In the genomic region with DNA sequence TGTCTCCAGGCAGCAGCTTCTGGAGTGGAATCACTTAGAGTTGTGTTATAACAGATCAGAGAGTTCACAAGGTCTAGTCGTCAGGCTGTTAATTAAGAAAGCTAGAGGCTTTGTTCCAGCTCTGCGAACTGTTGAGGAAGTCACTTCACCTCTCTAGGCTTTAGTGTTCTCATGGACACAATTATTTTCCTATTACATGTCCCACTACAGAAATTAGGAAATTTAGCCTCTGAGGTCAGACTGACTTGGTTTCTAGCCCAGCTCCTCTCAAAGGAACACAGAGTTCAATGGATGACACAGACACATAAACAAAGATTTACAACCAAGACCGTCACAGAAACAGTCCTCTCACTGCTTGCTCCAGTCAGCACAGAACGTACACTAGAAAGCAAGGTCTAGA, we compare ENCODE assay signal across 13 mouse cellular contexts. TPM values are rescaled to one million over a fixed set of nuclear protein-coding genes. Genes with fewer than 3 reads are reported as not detected.
DNase-seq lines count a peak whose midpoint lies in the region; ATAC-seq and TF ChIP-seq lines count a peak whose summit lies in the region.
"Had no signal": no experiment of that assay in that cellular context is flagged by ENCODE, and none has a peak within 500 bp of the region (broad histone marks: within the 10 kb centered on the region; RNA-seq: fewer than 3 reads in every experiment).

No protein-coding gene starts in this region.

- no peaks in the 10 kb centered on the region for H3K36me3 ChIP-seq in liver, postnatal 0 days (replicated peaks; ENCODE audit: insufficient read depth, low read length)
- H3K36me3 ChIP-seq in kidney, embryonic 16.5 days (ENCODE audit: insufficient read depth, low read length), result no peaks in the 10 kb centered on the region
- H3K36me3 ChIP-seq in intestine, postnatal 0 days (ENCODE audit: control insufficient read depth, insufficient read depth), result no peaks in the 10 kb centered on the region
- no peaks in the 10 kb centered on the region for H3K36me3 ChIP-seq in hindbrain, embryonic 16.5 days (ENCODE audit: control insufficient read depth, insufficient read depth, low read length)

- no peak overlapping the region for H3K27ac ChIP-seq in liver, postnatal 0 days (ENCODE audit: low read depth)
- no peak overlapping the region for H3K27ac ChIP-seq in kidney, embryonic 16.5 days (ENCODE audit: low read length)
- no peak overlapping the region for H3K27ac ChIP-seq in intestine, postnatal 0 days (ENCODE audit: low read depth, low read length)
- H3K27ac ChIP-seq in hindbrain, embryonic 16.5 days (ENCODE audit: low read depth, low read length), result no peak overlapping the region

- no peak overlapping the region for H3K4me3 ChIP-seq in liver, postnatal 0 days (ENCODE audit: low read depth, low read length)
- H3K4me3 ChIP-seq in kidney, embryonic 16.5 days (ENCODE audit: low read length), result no peak overlapping the region
- no peak overlapping the region for H3K4me3 ChIP-seq in intestine, postnatal 0 days (ENCODE audit: low read depth, low read length)
- no peak overlapping the region for H3K4me3 ChIP-seq in hindbrain, embryonic 16.5 days (ENCODE audit: low read length)
- H3K4me3 ChIP-seq: megakaryocyte, embryonic 14.5 days had no signal

- H3K4me2 ChIP-seq in liver, postnatal 0 days (ENCODE audit: low read depth, low read length), result no peak overlapping the region
- no peak overlapping the region for H3K4me2 ChIP-seq in kidney, embryonic 16.5 days (replicated peaks; ENCODE audit: low read depth, low read length)
- H3K4me2 ChIP-seq in intestine, postnatal 0 days (replicated peaks; ENCODE audit: low read depth), result no peak overlapping the region
- H3K4me2 ChIP-seq in hindbrain, embryonic 16.5 days (ENCODE audit: low read length), result no peak overlapping the region

- DNase-seq in liver, postnatal 0 days, result no peak
- no peak for DNase-seq in liver
- peak; percentile 24 for DNase-seq in adrenal gland, postnatal 14 days
- peak; percentile 68 for DNase-seq in lung, postnatal 36 days
- DNase-seq: cerebellum, postnatal 25 days; heart, postnatal 14 days; right cerebral cortex, postnatal 14 days; thymus, adult 18-20 months had no signal

- TF ChIP-seq CTCF in liver, postnatal 0 days (IDR thresholded peaks at IDR 0.05; ENCODE audit: low read depth), result no peak
- TF ChIP-seq CTCF in intestine, postnatal 0 days (IDR thresholded peaks at IDR 0.05; ENCODE audit: low read depth), result no peak

- H3K27me3 ChIP-seq in liver, postnatal 0 days (ENCODE audit: insufficient read depth, low read length), result no peaks in the 10 kb centered on the region
- H3K27me3 ChIP-seq in kidney, embryonic 16.5 days (ENCODE audit: insufficient read depth, low read length), result no peaks in the 10 kb centered on the region
- no peaks in the 10 kb centered on the region for H3K27me3 ChIP-seq in intestine, postnatal 0 days (replicated peaks; ENCODE audit: control insufficient read depth, insufficient read depth, low read length)
- no peaks in the 10 kb centered on the region for H3K27me3 ChIP-seq in hindbrain, embryonic 16.5 days (replicated peaks; ENCODE audit: control insufficient read depth, insufficient read depth, low read length)
- H3K27me3 ChIP-seq: CH12.LX had no signal

- TF ChIP-seq EP300 in liver, postnatal 0 days (IDR thresholded peaks at IDR 0.05; ENCODE audit: low read depth), result peak; percentile 42; the same call in 1 of the 2 replicates

- no peak for ATAC-seq in liver, postnatal 0 days
- ATAC-seq in kidney, embryonic 16.5 days (ENCODE audit: low FRiP score, low TSS enrichment), result peak; percentile 67
- ATAC-seq in intestine, postnatal 0 days, result no peak
- no peak for ATAC-seq in hindbrain, embryonic 16.5 days

- no peaks in the 10 kb centered on the region for H3K9me3 ChIP-seq in liver, postnatal 0 days (ENCODE audit: low read length)
- H3K9me3 ChIP-seq in kidney, embryonic 16.5 days (ENCODE audit: low read length), result peaks cover 8% of the 10 kb centered on the region; the same call in 1 of the 2 replicates
- H3K9me3 ChIP-seq in intestine, postnatal 0 days (ENCODE audit: control insufficient read depth), result no peaks in the 10 kb centered on the region
- no peaks in the 10 kb centered on the region for H3K9me3 ChIP-seq in hindbrain, embryonic 16.5 days (ENCODE audit: control insufficient read depth, low read length)

- no peaks in the 10 kb centered on the region for H3K4me1 ChIP-seq in liver, postnatal 0 days (ENCODE audit: insufficient read depth)
- no peaks in the 10 kb centered on the region for H3K4me1 ChIP-seq in kidney, embryonic 16.5 days (ENCODE audit: insufficient read depth, low read length)
- H3K4me1 ChIP-seq in intestine, postnatal 0 days (replicated peaks; ENCODE audit: control insufficient read depth, insufficient read depth, low read length), result no peaks in the 10 kb centered on the region
- H3K4me1 ChIP-seq in hindbrain, embryonic 16.5 days (ENCODE audit: control insufficient read depth, insufficient read depth, low read depth, low read length), result no peaks in the 10 kb centered on the region

- no peak overlapping the region for H3K9ac ChIP-seq in liver, postnatal 0 days (replicated peaks)
- no peak overlapping the region for H3K9ac ChIP-seq in kidney, embryonic 16.5 days (replicated peaks; ENCODE audit: low read length)
- H3K9ac ChIP-seq in intestine, postnatal 0 days (ENCODE audit: low read depth, low read length), result no peak overlapping the region
- H3K9ac ChIP-seq in hindbrain, embryonic 16.5 days (ENCODE audit: low read depth, low read length), result no peak overlapping the region

- 71% methylated on average over 4 of the region's 4 CpGs for WGBS in liver, postnatal 0 days (ENCODE audit: insufficient replicate concordance)
- 14% methylated on average over 4 of the region's 4 CpGs for WGBS in kidney, embryonic 16.5 days
- WGBS in intestine, postnatal 0 days, result 66% methylated on average over 4 of the region's 4 CpGs
- 63% methylated on average over 4 of the region's 4 CpGs for WGBS in hindbrain, embryonic 16.5 days

RNA-seq across cellular contexts. Expression of a gene that starts 31.6 kb away (rescaled TPM):
- 8.1 and 8.7 TPM in 2 replicates for polyA plus RNA-seq in liver, postnatal 0 days (2015; fragmentation: Nextera tagmentation; extraction: Ambion mirVana)
- total RNA-seq in adrenal gland, postnatal 14 days (2021), result 36.1 and 44.4 TPM in 2 replicates
- polyA plus RNA-seq in kidney, embryonic 16.5 days (2015; fragmentation: Nextera tagmentation; extraction: Ambion mirVana), result 33.6 and 36.4 TPM in 2 replicates
- 24.3 and 24.5 TPM in 2 replicates for polyA plus RNA-seq in intestine, postnatal 0 days (2015; fragmentation: Nextera tagmentation; extraction: Ambion mirVana)
- 18.3 and 19.6 TPM in 2 replicates for polyA plus RNA-seq in hindbrain, embryonic 16.5 days (2015; fragmentation: Nextera tagmentation; extraction: Ambion mirVana)

Comparison
In these comparisons a context has a peak if more than half of its experiments do, and no peak if none do; other contexts are left out.
1. DNase-seq: peak in adrenal gland, postnatal 14 days (single experiment) and lung, postnatal 36 days (single experiment); none in liver, postnatal 0 days (single experiment) and liver (single experiment).